Mouse (Mus musculus) lung, postnatal 25 days (tissue): ENCODE data around the gene Ldb3.

Source experiments
- DNase-seq: peaks from one replicate; pipeline ENCODE4 v3.0.0; 2022; ENCODE audit warnings: low spot score

Ldb3 gene

GRCm38 (mm10) chr14:34508187-34508840 is 80.2 kb downstream of the Ldb3 start:
- DNase-seq, result no peak

- DNase-seq, result no peak
Measured at GRCm38 (mm10) chr14:34505309-34505708, 83.2 kb downstream of the Ldb3 start.

- DNase-seq, result no peak
Measured at GRCm38 (mm10) chr14:34504377-34504776, 84.1 kb downstream of the Ldb3 start.

- DNase-seq, result no peak
Measured at GRCm38 (mm10) chr14:34503759-34504158, 84.7 kb downstream of the Ldb3 start.

- DNase-seq, result no peak
Measured at GRCm38 (mm10) chr14:34503325-34503647, 85.2 kb downstream of the Ldb3 start, which contains the start of gene Bmpr1a. Gene Bmpr1a (minus strand): TSS chr14:34503341.

GRCm38 (mm10) chr14:34502475-34503324 is 85.8 kb downstream of the Ldb3 start:
- peak; percentile 80 for DNase-seq

- no peak for DNase-seq
Measured at GRCm38 (mm10) chr14:34501804-34502474, 86.5 kb downstream of the Ldb3 start.

- no peak for DNase-seq
Measured at GRCm38 (mm10) chr14:34501447-34501803, 87.1 kb downstream of the Ldb3 start.

GRCm38 (mm10) chr14:34500309-34500708 is 88.2 kb downstream of the Ldb3 start:
- no peak for DNase-seq

- no peak for DNase-seq
Measured at GRCm38 (mm10) chr14:34499664-34500063, 88.8 kb downstream of the Ldb3 start.

GRCm38 (mm10) chr14:34497346-34497745 is 91.1 kb downstream of the Ldb3 start:
- no peak for DNase-seq

GRCm38 (mm10) chr14:34493682-34494081 is 94.8 kb downstream of the Ldb3 start:
- no peak for DNase-seq

- DNase-seq, result no peak
Measured at GRCm38 (mm10) chr14:34492688-34493087, 95.8 kb downstream of the Ldb3 start.

GRCm38 (mm10) chr14:34490965-34491364 is 97.5 kb downstream of the Ldb3 start:
- no peak for DNase-seq

- no peak for DNase-seq
Measured at GRCm38 (mm10) chr14:34489928-34490327, 98.6 kb downstream of the Ldb3 start.

- no peak for DNase-seq
Measured at GRCm38 (mm10) chr14:34486169-34486568, 102.3 kb downstream of the Ldb3 start.

- DNase-seq, result no peak
Measured at GRCm38 (mm10) chr14:34483469-34484341, 104.8 kb downstream of the Ldb3 start.
